Mouse (Mus musculus): ENCODE data around the gene D630039A03Rik.

DNA sequence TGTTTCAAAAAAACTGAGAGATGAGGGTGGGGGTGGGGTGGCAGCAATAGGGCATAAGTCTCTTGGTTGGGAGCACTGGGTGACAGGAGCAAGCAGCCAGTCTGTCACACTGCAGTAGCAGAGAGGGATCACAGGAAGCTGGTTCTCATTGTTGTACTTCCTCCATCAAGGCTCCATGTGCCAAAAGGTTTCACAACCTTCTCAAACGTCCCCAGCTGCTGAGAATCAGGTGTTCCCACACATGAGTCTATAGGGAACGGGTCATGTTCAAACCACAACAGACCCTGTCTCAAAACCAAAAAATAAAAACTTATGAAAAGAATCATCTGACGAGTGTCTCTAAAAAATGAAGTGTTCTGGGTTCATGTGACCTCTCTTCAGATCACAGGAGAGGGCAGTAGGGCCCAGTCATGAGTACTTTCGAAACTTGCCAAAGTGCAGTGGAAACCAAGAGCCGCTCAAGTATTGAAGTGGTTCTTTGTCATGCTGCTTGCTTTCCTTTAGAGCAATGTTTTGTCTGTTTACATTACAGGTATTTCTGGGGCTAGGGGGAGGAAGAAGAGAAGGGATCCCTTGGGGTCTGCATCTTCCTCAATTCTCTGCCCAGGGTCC is 14.6 kb upstream of the D630039A03Rik start:
- TF ChIP-seq CTCF (conservative IDR thresholded peaks at IDR 0.05; ENCODE audit: low read length) (no peak), NANOG (IDR thresholded peaks at IDR 0.05; ENCODE audit: borderline replicate concordance, low read length) (no peak), POU5F1 (IDR thresholded peaks at IDR 0.05; ENCODE audit: borderline replicate concordance, low read length) (no peak)
